Mouse (Mus musculus): ENCODE data around the gene Lef1.

Lef1 gene

DNA sequence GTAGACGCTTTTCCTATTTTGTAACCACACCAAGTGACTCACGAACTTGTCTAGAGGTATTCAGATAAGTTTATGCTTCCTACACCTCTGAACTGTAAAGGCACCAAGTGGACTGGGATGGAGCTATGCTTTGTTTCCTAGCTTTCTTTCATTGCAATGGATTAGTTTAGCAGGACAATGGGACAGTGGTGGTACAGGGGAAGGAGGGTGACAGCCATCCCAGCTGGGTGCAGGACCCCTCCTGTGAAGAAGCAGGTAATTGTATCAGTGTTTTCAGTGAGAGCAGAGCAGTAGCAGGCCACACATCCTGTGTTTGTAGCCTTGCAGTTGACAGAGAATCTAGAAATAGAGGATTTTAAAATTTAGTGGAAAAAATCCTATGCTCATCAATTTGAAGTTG lies 34.0 kb downstream of the Lef1 start:
- DNase-seq = no peak

DNA sequence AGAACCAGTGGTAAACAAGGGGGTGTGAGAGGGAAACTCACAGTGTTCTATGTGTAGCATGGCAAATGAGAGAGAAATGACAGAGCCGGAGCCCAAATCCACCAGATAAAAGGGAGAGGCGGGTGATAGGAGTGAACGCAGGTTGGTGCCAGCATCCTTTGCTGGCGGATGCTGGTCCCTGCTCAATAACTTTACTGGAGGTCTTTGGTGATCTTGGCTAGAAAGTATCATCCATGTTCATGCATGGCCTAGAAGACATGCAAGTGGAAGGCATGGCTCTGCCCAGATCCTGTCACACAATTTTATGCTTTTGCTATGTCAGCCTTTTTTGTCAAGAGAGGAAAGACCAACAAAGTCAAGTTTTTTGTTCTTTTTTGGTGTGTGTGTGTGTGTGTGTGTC lies 42.6 kb downstream of the Lef1 start:
- DNase-seq = no peak

DNA sequence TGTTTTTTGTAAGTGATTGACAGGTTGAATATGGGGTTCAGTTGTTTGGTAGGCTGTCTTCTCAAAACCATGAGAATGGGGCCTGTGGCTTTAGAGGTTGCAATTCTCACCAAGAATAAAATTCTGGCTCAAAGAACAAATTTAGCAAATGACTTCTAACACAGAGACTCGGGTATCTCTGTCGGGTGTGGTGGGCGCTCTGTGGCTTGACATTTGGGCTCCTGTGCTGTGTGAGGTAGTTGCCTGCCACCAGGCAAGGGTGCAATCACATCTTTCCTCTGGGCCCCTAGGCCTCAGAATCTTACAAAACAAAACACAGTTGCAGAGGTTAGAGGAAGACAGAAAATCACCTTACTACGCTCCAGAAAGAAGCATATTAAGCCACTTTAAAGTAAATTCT lies 43.6 kb downstream of the Lef1 start:
- no peak for DNase-seq

DNA sequence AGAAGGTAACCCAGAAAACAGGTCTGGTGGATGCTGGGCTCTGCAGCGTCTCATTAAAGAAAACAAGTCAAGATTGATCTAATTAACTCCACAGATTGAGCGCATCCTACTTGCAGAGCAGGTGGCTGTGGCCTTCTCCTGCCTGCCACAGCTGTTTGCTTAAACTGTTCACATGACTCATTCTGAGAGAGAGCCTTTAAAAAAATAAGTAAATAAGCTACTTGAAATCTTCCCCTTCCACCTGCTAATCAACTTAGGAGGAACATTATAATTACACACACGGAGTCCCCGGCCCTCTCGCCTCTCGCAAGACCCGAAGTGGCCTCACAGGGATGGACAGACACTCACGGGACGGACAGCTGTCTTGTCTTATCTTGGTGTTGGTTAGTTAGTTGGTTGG lies 44.3 kb downstream of the Lef1 start:
- DNase-seq = no peak

DNA sequence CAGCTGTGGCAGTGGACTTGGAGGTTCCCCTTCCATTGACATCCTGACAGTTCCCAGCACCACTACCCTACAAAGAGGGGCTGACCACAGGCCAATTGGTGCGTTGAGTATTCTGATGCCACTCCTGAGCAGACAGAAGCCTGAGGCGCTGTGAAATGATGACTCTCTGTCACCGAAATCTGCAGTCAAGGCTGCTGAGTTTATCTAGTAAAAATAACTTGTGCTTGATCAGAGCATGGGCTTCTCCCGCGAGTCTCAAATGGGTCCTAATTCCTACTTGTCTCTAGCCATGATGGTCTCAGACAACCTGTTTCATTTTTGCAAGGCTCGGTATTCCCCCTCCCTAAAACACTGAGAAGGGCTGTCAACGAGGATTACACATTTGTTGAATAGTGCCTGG lies 44.8 kb downstream of the Lef1 start:
- DNase-seq = no peak

DNA sequence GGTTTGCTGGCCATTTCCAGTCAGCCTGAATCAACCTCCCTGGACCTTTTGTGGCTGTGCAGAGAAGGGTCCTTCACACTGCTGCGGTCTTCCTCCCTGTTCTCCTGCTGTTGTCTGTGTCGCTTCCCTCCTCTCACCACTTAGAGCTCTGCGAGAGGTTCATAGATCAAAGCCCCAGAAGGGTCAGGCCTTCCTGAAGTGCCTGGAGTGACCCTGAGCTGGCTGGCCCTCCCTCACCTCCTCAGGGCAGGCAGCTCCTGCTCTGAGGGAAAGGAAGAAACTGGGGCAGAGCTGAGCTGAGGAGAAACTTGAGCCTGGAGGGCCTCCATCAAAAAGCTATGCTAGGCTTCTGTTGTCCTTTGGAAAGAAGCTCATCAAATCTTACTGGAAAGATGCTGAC lies 45.4 kb downstream of the Lef1 start:
- DNase-seq = no peak

DNA sequence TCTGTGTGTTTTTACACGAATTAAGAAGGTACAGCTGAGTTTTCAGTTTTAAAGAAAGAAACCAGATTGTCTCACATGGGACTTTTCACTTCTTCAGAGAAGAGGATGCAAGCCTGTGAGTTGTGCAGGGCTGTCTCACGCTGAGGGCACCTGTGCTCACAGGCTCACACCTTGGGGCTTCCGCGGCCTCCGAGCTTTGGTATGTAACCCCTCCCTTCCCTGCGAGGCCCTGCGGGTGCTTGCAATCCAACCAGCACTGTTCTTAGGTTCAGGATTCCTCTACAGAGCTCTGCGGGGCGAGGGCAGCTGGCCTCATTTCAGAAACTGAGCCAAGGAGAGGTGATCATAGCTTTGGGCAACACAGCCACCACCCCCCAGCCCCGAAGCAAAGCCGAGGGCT lies 46.1 kb downstream of the Lef1 start:
- DNase-seq = no peak

DNA sequence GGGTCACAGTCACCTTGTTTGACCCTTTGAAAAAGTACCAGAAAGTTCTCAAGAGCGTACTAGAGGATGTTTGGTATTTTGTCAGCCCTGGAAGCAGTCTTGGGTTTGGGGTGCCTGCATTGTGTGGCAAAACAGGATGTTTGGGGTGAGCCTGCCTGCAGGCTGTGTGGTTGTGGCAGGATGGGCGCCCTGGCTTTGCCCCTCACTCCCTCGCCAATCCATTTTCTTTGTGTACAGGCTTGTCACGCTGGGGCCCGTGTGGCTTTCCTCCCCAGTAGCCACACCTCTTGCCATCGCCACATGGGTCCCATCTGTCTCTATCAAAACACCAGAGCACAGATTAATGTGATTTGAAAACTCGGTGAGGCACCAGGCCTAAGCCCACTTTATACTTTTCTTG lies 47.2 kb downstream of the Lef1 start:
- DNase-seq = no peak

DNA sequence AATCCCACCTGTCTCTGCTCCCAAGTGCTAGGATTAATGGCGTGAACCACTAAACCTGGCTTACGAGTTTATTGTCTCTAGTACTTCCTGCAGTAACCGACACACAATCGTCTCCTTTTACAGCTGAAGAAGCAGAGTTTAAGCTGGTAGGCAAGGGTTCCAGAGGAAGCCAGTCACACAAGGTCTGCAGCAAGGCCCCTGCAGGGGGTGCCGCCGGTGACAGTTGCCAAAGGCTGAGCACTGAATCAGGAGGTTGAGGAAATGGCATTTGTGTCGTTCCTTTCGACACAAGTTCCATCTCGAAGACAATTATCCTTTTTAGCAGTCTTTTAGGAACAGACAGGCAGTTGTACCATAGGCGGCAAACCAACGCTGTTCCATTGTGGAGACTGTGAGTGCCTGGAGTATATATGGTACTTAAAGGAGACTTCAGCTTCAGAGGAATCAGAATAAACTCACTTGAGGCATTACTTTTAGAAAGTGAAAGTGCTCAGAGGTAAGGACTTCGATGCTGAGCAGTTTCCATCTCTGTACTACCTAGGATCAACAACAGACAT lies 49.0 kb downstream of the Lef1 start:
- DNase-seq = no peak

DNA sequence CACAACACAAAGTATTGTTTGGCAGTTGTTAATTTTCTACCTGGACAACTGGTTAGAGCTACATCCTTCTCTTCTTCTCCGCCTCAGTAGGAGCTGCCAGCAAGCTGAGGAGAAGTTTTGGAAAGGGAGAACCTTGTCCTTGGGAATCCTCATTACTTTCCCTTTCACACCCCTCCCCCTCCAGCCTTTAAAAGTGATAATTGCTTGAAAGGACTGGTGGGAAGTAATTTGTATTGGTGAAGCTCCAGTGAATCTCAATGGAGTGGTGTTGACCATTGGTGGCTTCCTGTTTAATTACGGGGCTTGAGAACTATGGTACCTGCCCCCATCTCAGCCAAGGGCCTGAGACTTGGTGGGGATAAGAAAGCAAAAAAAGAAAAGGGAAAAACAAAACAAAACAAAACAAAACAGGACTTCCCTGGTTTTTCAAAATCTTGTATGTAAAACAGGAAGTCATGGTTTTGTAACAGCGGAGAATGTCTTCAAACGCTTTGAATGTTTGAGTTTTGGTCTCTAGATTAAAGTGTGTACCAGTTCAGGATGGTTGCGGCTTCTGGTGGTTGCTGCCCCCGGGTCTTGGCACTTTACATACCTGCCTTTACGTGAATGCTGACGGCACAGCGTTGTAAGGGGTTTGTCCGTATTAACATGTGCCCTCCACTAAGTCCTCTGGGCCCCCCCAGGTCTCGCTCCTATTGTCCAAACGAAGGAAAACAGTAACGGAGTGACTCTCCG lies 49.8 kb downstream of the Lef1 start:
- DNase-seq = no peak

DNA sequence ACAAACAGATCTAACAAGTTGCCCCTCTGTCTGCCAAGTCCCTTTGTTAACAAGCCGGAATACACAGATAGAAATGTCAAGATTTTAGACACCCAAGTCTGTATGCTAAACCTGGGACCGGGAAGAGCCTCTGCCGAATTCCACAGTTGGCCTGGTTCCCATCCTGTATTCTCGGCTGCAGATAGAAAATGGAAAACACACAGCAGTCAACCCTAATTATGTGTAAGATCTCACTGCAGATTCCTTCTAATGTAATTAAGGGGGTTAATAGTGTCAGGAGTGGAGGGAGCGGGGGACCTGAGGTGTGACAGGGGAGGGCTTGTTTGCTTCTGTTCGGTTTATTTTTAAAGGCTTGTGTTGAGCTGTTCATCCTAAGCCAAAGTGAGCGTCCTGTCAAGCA lies 50.6 kb downstream of the Lef1 start:
- DNase-seq = no peak

DNA sequence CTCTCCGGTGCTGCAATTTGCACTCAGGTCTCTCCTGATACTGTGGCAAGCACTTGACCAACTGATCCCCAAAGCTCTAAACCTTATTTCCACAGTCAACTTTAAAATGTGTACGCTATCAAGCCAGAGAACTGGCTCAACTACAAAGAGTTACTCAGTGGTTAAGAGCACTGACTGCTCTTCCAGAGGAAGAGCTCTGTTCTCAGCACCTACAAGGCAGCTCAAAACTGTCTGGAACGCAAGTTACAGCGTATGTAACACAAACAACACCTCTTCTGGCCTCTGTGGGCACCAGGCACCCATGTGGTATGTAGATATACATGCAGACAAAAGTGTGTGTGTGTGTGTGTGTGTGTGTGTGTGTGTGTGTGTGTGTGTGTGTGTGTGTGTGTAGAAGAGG lies 57.5 kb downstream of the Lef1 start:
- DNase-seq = no peak

DNA sequence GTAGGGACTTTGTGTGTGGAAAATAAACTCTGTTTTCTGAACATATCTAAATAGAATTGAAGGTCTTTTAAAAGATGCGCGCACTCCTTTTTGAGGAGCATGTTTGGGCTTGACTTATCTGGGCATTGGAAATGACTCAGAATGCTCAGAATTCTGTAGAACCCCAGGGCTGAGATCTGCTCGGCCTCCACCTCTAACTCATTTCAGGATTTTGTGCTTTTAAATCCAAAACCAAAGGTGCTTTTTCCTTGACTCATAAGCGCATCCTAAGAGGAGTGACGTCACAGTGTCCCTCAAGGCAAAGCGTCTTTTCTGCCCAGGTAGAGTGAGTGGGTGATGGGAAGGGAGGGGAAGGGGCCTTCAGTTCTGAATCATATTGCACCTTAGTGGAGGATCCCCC lies 58.9 kb downstream of the Lef1 start:
- no peak for DNase-seq

DNA sequence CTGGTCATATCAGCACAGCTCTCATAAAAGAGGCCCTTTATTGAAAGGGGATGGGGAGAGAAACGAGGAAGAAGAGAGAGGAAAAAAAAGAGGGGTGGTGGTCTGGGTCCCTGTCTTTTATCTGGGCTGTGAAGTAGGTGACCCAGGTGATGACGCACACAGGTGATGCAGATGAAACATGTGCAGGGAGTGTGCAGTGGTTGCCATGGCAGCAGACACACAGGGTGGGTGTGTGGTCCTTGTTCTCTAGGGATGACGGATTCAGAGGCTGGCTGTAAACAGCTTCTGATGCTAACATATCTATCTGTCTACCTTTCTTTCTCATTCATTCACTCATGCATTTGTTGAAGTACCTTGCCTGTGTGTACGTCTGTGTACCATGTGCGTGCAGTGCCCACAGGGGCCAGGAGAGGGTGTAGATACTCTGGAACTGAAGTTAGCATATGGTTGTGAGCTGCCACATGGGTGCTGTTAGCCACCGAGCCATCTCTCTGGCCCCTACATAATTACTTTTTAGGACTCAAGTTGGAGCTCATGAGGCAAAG lies 59.9 kb downstream of the Lef1 start:
- DNase-seq = no peak

DNA sequence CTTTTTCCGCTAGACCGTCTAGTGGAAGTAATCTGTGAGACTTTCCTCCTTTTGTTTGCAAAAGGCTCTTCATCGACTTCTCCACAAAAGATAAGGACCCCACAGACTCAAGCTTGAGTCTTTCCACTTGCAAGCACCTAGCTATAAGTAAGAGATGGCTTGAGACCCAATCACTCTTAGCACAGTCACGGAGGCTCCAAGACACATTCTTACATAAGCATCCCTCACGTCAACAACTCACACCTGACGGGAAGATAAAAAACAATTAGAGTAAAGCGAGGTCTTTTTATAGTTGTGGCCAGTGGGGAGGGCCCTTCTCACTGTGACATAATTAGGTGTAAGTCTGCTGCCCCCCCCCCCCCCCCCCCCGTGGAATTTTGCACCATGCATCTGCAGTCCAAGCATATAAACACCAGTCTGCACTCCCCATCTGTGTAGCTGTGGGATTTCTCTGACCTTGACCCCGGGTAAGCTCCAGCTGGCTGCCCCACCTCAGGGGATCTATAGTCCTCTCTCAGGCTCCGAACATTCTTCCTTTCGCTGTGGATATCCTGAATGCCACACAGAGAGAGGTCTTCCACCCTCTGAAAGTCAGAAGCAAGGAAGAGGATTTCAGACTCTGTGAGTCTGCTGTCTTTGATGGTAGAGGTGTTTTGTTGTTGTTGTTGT lies 61.2 kb downstream of the Lef1 start:
- no peak for DNase-seq

DNA sequence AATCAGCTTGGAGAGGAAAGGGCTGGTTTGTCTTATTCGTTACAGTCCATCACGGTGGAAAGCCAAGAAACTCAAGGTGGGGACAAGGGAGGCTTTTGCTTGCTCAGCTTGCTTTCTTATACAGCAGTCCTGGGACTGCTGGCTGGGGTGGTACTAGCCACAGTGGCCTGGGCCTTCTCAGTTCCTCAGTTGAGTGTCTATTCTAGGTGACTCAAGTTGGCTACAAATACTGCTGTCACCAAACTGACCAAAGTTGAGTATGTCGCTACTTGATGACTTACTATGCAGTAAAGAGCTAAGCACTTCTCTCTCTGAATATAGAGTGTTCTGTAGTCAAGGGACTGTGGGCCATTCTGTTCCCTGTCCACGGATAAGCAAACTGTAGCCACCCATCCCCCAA lies 62.0 kb downstream of the Lef1 start:
- no peak for DNase-seq

DNA sequence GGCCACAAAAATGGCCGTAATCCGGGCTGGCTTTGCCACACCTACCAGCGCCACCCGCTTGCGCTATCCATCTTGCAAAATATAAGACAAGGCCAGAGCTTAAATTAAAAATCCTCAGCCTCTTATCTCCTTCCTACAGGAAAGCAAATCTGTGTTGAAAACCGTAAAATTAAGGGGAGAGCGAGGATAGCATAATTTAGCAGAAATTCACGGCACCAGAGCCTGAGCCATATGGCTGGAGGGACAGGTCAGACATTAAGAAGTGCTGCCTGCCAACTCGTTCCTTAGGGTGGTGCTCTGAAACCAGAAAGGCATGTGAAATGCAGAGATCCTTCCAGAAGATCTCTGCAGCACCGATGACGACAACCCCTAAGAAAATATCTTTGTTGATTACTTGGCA lies 70.7 kb downstream of the Lef1 start:
- DNase-seq = no peak

DNA sequence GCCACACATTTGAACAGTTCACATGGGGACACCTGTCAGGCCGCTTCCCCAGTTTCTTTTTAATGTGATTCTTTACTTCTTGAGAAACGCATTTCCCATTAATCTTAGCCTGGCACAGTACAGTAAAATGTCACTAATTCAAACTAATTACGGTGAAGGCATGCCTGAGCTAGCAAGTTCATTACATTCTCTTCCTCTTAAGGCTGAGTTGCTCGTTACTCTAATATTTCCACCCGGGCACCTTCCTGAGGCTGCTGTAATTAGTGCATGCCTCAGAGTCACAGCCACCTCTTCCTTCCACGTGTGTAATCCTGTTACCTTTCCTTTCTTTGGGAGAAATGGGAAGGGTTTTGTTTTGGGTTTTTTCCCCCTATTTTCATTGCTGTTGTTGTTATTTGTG lies 71.9 kb downstream of the Lef1 start:
- DNase-seq = no peak

DNA sequence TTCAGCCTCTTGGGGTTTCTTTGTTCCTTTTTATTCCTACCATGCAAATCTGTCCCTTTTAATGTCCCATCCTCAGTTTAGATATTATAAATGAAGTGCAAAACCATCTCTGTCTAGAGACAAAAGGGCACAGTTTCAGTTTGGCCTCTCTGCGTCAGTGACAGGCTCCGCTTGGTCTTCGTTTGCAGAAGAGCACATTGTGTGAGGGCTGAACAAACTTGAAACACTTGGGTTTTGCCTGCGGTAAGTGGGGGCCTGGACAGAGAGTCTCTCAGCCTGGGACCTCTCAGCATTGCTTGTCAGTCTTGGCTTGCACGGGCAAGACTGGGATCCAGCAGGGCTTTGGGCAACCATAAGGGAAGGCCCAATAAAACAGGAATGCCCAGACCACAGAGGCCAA lies 75.9 kb downstream of the Lef1 start:
- DNase-seq = no peak

DNA sequence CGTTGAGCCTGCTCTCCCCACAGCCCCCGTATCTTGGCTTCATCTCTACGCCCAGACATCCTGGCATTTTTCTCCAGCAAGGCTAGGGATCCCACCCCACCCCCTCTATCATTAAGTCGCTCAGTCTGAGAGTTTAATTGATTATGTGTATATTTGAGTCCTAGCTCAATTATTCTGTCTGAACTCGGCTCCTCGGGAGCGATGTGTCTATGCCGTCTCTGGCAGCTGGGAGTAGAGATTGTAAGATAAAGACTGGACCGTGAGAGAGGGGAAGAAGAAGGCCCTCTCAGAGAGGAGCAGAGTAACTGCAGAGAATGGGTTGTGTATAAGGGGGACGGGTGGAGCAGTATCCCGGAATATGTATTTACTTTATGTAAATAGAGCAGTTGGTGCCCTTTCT lies 80.0 kb downstream of the Lef1 start:
- no peak for DNase-seq

DNA sequence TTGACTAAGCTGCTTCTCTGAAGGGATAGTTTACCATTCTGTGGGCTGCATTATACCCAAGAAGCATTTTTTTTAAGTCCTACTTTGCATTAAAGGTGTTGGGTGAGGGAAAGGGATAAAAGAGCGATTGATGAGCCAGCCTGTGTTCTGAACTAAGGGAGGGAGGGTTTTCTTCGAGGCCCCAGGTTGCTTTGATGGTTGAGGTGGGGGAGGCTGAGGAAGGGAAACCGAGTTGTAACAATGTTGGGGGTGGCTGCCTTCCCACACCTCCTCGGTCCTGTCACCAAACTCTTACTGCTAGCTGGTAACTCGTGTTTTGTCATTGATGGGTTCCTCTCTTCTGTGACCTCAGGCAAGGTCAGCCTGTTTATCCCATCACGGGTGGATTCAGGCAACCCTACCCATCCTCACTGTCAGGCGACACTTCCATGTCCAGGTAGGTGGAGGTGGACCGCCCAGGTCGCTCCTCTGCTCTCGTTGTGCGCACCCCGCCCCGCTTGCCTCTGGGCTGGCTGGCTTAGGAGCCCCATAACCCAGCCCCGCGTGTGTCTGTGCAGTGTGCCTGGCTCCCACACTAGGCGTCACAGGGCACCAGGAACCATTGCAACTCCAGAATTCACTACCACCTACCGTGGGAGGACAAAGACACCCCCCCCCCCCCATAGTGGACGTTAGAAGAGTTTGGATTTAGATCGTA lies 80.5 kb downstream of the Lef1 start:
- DNase-seq = no peak

DNA sequence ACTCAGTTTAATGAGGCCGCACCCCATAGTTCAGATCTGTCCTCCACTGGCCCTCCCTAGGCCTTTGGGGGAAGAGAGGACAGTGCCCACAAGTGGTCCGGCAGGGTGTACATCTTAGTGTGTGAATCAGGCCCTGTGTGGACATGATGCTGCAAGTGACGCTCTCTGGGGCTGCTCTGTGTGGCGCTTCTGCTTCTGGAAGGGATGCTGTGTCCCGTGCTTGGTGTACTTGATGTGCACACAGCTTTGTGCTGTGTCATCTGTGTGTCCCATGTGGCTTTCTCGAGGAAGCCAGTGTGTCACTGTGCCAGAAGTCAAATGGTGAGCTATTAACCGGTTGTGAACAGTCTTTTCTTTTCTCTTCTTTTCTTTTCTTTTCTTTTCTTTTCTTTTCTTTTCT lies 81.2 kb downstream of the Lef1 start:
- no peak for DNase-seq

DNA sequence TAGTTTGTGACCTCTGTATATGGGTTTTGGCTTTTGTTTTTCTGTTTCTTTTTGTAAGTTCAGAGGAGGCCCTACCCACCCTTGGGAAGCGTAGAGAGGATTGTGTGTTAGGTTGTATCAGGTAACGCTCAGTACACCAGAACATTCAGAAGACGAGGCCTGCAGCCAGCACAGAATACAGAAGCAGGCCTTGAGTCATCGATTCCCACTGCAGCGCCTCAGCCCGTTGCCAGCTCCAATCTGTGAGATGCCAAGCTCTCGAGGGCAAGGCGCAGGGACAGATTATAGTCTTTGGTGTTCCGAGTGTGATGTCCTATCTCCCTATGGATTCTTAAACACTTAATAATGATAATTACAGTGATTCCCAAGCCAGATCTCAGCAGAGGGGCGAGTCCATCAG lies 85.8 kb downstream of the Lef1 start:
- DNase-seq = no peak

DNA sequence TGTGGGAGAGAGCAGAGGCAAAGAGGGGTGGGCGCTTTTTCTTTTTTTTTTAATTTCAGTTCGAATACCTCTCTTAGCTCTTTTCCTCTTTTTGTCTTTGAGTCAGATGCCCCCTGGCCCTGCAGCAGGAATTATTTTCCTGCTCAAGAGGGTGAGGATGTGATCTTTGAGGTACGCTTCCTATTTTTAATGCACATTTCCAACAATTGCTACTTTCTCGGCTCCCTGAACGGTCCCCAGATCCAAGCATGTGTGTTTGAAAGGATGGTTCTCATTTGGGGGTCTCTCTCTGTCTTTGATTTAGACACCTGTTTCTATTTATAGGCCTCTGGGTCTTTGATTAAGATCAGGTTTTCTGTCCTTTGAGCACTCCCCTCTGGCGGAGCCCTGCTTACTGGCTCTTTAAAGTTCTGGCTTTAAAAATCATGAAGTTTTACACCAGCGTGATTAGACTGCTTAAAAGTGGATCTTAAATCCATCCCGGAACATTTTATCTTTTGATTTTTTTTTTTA lies 86.3 kb downstream of the Lef1 start:
- no peak for DNase-seq
